Mouse (Mus musculus) kidney, adult 2 months (tissue): ENCODE data around the gene Ddb2.

Experiments
- CTCF ChIP-seq: fragments of 200-500 bp; conservative IDR thresholded peaks from 2 replicates; pipeline ENCODE4 v1.5.1; 2011; ENCODE audit warnings: low read depth, mild to moderate bottlenecking, control low read depth, low read length, moderate library complexity, mixed read lengths; ENCODE audit not compliant: insufficient read depth, insufficient read length
- POLR2A ChIP-seq: fragments of 200-500 bp; IDR thresholded peaks from one replicate; pipeline ENCODE4 v1.6.1; 2011; ENCODE audit warnings: low read depth, low read length, control low read depth

- TF ChIP-seq CTCF (no peak), POLR2A (no peak)
Measured at GRCm38 (mm10) chr2:91183711-91184405, 52.9 kb downstream of the Ddb2 start, which contains the start of gene Madd.
